Mouse (Mus musculus) gastrocnemius, adult 8-10 months (tissue): ENCODE results near the gene Fbxo17. TPM values are rescaled to one million over a fixed set of nuclear protein-coding genes. Genes with fewer than 3 reads are reported as not detected.

Source experiments
- DNase-seq, 2 experiments: peaks; one replicate each; pipeline ENCODE4 v3.0.0; 2022; ENCODE audit warnings: low spot score in 2 of 2
- total RNA-seq, 4 experiments: library from RNA; stranded (reverse); gene quantifications; 2 replicates each; pipeline ENCODE4 v1.2.4; 2022

Fbxo17 gene
- total RNA-seq, 4 experiments from 2014 or later = 4.0 to 7.0 (median 5.6) TPM

GRCm38 (mm10) chr7:28717726-28718125, 1.1 kb downstream of the Fbxo17 start:
- no peak for DNase-seq

- no peak for DNase-seq
Observed at GRCm38 (mm10) chr7:28719159-28719558, 2.6 kb downstream of the Fbxo17 start.

GRCm38 (mm10) chr7:28719650-28720049, 3.0 kb downstream of the Fbxo17 start:
- DNase-seq = no peak

- no peak for DNase-seq
Observed at GRCm38 (mm10) chr7:28720753-28721537, 4.3 kb downstream of the Fbxo17 start.

- DNase-seq = no peak
Observed at GRCm38 (mm10) chr7:28722079-28722478, 5.5 kb downstream of the Fbxo17 start.

GRCm38 (mm10) chr7:28724613-28725012, 8.0 kb downstream of the Fbxo17 start:
- no peak for DNase-seq

GRCm38 (mm10) chr7:28726600-28726999, 10.0 kb downstream of the Fbxo17 start:
- DNase-seq = peak; percentile 35 to 59

- peak; percentile 14 to 35 for DNase-seq
Observed at GRCm38 (mm10) chr7:28727649-28728340, 11.2 kb downstream of the Fbxo17 start.

- peak; percentile 16 to 37 for DNase-seq
Observed at GRCm38 (mm10) chr7:28732341-28733142, 15.9 kb downstream of the Fbxo17 start.

- DNase-seq = no peak
Observed at GRCm38 (mm10) chr7:28733211-28733610, 16.6 kb downstream of the Fbxo17 start.

GRCm38 (mm10) chr7:28735701-28736100, 19.1 kb downstream of the Fbxo17 start:
- no peak for DNase-seq

GRCm38 (mm10) chr7:28739829-28740228, 23.2 kb downstream of the Fbxo17 start:
- DNase-seq = no peak

GRCm38 (mm10) chr7:28740949-28741348, 24.3 kb downstream of the Fbxo17 start:
- DNase-seq = no peak

GRCm38 (mm10) chr7:28741368-28741708, 24.7 kb downstream of the Fbxo17 start:
- no peak for DNase-seq

GRCm38 (mm10) chr7:28741709-28742438, 25.3 kb downstream of the Fbxo17 start, which contains the start of the genes Mrps12 and Sars2:
Gene Mrps12 (minus strand): TSS chr7:28741820.
Gene Sars2 (plus strand): TSS chr7:28741992.
- peak; percentile 93 to 94 for DNase-seq

- no peak for DNase-seq
Observed at GRCm38 (mm10) chr7:28749935-28750334, 33.3 kb downstream of the Fbxo17 start.

- no peak for DNase-seq
Observed at GRCm38 (mm10) chr7:28756079-28756478, 39.5 kb downstream of the Fbxo17 start, which contains the start of gene Ccer2. Gene Ccer2 (plus strand): TSS chr7:28756174.

- no peak for DNase-seq
Observed at GRCm38 (mm10) chr7:28758623-28759022, 42.0 kb downstream of the Fbxo17 start.

- no peak for DNase-seq
Observed at GRCm38 (mm10) chr7:28761907-28762306, 45.3 kb downstream of the Fbxo17 start.

GRCm38 (mm10) chr7:28765211-28765610, 48.6 kb downstream of the Fbxo17 start:
- DNase-seq = no peak
